Mouse (Mus musculus): ENCODE measurements around the gene Rac3.
"Not testable (repeated sequence)": the region's sequence is repeated elsewhere in the genome, so short reads cannot be mapped to it uniquely, and the experiment has no call there.

The Rac3 gene

GRCm38 (mm10) chr11:120721124-120722066, at the start of gene Rac3:
Gene Rac3, plus strand, starts transcription at chr11:120721470.
- peak; percentile 88 to 91 for DNase-seq

GRCm38 (mm10) chr11:120672687-120673593, 48.3 kb upstream of the Rac3 start, which contains the start of gene Aspscr1:
Gene Aspscr1, plus strand, starts transcription at chr11:120672973.
- DNase-seq: peak; percentile 95 to 96

GRCm38 (mm10) chr11:120673594-120674122, 47.6 kb upstream of the Rac3 start:
- DNase-seq: no peak

- not testable (repeated sequence) for DNase-seq
Measured at GRCm38 (mm10) chr11:120675875-120676274, 45.4 kb upstream of the Rac3 start.

GRCm38 (mm10) chr11:120676951-120677350, 44.3 kb upstream of the Rac3 start:
- no peak for DNase-seq

- DNase-seq: peak in 1 of 2 experiments; percentile 48
Measured at GRCm38 (mm10) chr11:120679909-120680308, 41.4 kb upstream of the Rac3 start.

GRCm38 (mm10) chr11:120682683-120683082, 38.6 kb upstream of the Rac3 start:
- DNase-seq: no peak

- DNase-seq: no peak
Measured at GRCm38 (mm10) chr11:120683536-120683935, 37.7 kb upstream of the Rac3 start.

GRCm38 (mm10) chr11:120684086-120684485, 37.2 kb upstream of the Rac3 start:
- no peak for DNase-seq

GRCm38 (mm10) chr11:120684660-120685059, 36.6 kb upstream of the Rac3 start:
- DNase-seq: no peak

GRCm38 (mm10) chr11:120686650-120687272, 34.5 kb upstream of the Rac3 start:
- DNase-seq: no peak

- no peak for DNase-seq
Measured at GRCm38 (mm10) chr11:120689365-120689764, 31.9 kb upstream of the Rac3 start.

- no peak for DNase-seq
Measured at GRCm38 (mm10) chr11:120692471-120693011, 28.7 kb upstream of the Rac3 start.

GRCm38 (mm10) chr11:120693461-120693860, 27.8 kb upstream of the Rac3 start:
- DNase-seq: no peak

- peak in 1 of 2 experiments; percentile 40 for DNase-seq
Measured at GRCm38 (mm10) chr11:120695184-120695583, 26.1 kb upstream of the Rac3 start.

GRCm38 (mm10) chr11:120695641-120696040, 25.6 kb upstream of the Rac3 start:
- no peak for DNase-seq

GRCm38 (mm10) chr11:120696568-120696967, 24.7 kb upstream of the Rac3 start:
- DNase-seq: peak in 1 of 2 experiments; percentile 49

GRCm38 (mm10) chr11:120697741-120698140, 23.5 kb upstream of the Rac3 start:
- no peak for DNase-seq

GRCm38 (mm10) chr11:120703696-120704454, 17.4 kb upstream of the Rac3 start:
- no peak for DNase-seq

GRCm38 (mm10) chr11:120704486-120705325, 16.6 kb upstream of the Rac3 start:
- DNase-seq: no peak
